Mouse (Mus musculus): ENCODE results near the gene Stat6.

The Stat6 gene

GRCm38 (mm10) chr10:127615034-127615374 lies 27.8 kb upstream of the Stat6 start:
- no peak for DNase-seq (ENCODE audit: low read depth, low spot score)

DNA sequence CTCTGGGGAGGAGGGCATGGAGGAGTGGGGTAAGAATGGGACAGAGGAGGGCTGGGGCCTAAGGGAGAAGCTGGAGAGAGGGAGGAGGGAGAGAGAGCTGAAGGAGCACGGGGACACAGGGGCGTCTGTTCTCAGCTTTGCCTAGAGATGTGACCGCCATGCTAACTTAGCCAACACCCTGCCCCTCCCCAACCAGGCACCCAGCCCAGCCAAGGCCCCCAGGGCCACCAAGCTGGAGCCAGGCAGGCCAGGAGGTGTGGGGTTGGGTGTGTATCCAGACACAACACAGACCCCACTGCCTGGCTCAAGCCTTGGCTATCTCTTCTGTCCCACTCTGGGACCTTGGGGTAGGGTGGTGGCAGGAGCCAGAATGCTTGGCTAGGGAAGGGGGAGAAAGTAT lies 27.2 kb upstream of the Stat6 start:
- DNase-seq (ENCODE audit: low read depth, low spot score) = no peak

- DNase-seq (ENCODE audit: low read depth, low spot score) = peak; percentile 55
Observed at GRCm38 (mm10) chr10:127616261-127616679, 26.5 kb upstream of the Stat6 start.

DNA sequence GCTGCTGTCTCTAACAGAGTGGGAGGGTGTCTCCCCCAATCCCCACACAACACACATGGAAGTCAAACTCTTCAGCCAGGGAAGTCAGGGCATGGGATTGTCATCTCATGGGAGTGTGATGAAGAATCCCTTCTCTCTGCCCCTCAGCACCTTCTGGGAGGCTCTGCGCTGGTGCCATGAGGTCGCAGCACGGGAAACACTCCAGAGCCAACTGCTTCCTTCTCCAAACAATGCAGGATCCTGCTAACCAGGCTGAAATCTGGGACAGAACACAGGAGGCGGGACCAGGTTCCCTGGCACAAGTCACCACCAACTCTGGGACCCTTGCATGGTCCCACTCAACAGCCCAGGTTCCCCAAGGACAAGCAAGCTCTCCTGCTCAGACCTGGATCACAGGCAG lies 25.5 kb upstream of the Stat6 start:
- no peak for DNase-seq (ENCODE audit: low read depth, low spot score)

- no peak for DNase-seq (ENCODE audit: low read depth, low spot score)
Observed at GRCm38 (mm10) chr10:127618173-127618572, 24.6 kb upstream of the Stat6 start.

DNA sequence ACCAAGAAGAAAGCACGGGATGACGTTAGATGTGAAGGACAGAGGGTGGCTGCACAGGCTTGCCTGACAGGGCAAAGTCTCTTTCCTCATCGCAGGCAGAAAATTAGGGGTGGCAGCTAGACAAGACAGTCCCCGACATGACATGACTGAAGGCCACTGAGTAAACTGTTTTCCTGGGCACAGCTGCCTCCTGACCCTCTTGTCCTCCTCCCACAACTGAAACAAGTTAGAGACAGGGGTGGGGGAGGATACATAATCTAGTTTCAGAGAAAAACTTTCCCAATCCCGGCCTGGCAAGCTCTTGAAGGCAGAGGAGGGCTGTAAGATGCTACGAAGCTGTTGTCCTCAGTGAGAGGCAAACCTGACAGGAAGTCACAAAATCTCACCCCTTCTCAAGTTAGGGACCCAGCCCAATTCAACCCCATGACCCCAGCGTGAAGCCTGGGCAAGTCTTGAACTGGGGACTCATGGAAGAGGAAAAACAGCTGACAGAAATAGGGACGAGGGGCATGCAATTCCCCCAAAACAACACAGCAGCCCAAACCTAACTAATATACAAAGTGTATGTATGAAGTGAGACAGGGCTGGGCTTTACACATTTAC lies 23.6 kb upstream of the Stat6 start:
- no peak for DNase-seq (ENCODE audit: low read depth, low spot score)

DNA sequence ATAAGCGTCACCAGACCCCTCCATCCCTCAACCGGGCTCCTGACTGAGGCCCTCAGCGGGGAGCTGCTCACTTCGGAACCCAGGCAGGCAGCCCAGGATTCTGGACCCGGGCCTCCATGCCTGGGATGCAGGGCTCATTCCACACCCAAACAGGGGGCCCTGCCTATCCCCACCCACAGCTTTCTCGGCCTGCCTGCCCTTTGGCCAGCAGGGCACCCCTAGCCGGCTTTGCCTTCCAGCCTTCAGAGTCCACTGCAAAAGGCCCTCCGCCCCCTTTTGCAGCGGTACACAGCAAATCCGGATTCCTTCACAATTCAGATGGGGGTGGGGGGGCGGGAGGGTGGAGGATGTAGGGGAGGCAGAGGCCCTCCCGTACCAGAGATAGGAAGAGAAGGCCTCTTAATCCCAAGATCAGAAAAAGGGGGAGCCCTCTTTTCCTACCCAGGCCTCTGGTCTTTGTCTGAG lies 22.8 kb upstream of the Stat6 start:
- no peak for DNase-seq (ENCODE audit: low read depth, low spot score)

DNA sequence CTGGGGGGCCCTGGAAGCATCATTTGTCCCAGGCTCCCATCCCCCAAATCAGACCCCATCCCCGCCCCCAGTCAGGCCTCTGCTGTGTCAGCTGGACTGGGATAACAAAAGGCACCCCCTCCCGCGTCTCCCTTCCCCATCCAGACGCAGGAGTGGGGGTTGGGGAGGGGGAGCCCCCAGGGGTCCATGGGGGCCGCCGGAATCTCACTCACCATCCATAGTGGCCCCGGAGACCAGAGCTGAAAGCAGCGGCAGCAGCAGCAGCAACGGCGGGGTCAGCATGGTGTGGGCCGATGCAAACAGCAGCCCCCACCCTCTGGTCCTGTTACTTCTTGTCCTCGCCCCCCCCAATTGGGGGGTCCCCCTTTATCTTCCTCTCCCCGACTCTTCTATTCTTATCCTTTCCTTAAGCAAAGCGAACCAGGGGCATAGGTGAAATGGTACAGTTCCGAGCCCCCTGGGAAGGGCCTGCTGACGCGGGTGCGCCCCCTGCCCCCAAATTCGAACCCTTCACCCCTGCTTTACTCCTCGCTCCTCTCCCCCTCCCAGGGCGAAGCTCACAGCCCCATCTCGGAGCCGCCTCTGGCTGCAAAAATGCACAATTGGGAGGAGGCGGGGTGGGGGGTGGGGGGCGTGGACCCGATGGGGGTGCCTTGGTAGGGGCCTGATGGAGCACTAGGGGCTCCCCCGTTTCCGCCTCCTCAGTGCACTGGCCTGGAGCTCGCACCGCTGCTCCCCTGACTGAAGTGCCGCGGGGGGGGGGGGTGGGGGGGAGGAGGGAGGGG lies 22.2 kb upstream of the Stat6 start, which contains the start of gene Lrp1:
Gene Lrp1, minus strand, starts transcription at position 743 of the 785 bp plus-strand sequence.
- DNase-seq (ENCODE audit: low read depth, low spot score) = peak; percentile 75

DNA sequence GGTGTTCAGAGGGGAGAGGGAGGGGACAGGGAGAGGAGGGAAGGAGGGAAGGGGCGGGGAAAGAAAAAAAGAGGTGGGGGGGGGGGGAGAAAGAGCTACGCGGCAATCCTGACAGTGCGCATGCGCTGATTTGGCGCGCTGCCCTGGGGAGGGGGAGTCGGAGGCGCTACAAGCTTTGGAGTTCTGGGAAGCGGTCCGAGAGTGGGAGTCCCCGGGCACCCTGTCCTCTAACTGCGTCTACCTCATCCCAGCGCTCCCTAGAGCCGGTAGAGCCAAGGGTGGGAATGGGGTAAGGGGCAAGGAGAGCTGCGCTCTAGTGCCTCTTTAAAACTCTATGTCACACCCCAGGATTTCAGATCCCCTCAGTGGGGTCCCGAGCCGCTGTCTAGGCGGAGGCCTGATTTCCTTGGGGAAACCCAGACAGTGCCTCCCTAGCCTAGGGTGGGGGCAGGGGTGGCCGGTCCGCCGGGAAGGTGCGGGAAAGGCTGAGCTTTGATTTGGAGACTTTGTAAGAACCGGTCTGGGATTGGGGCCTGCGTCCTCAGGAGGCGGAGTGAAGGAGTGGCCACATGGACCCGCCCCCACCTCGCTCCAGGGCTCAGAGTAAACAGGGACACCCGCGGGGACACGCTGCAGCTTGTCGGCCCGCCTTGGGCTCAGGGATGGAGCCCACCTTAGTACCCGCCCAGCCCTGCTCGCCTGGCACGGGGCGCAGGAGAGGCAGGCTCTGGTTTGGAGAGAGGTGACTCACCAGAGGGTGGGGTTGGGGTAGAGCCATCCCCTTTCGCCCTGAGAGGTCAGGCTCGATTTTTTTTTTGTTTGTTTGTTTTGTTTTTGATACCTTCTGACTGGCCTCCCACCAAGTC lies 21.4 kb upstream of the Stat6 start:
- peak; percentile 92 for DNase-seq (ENCODE audit: low read depth, low spot score)

DNA sequence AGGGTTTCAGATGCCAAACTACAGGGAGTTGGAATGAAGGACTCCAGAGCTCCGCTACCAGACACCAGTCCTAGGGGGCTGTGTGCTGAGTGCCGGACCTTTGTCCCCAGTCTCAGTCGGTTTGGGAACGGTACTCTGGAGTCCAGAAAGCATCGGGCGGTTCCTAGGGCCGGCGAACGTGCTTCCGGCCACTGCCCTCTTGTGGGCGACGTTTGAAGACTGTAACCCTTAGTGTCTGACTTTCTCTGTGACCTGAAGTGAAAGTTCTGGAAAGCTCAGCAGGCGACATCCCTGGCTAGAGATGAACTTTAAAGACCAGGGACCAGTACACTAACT lies 20.8 kb upstream of the Stat6 start:
- DNase-seq (ENCODE audit: low read depth, low spot score) = no peak

DNA sequence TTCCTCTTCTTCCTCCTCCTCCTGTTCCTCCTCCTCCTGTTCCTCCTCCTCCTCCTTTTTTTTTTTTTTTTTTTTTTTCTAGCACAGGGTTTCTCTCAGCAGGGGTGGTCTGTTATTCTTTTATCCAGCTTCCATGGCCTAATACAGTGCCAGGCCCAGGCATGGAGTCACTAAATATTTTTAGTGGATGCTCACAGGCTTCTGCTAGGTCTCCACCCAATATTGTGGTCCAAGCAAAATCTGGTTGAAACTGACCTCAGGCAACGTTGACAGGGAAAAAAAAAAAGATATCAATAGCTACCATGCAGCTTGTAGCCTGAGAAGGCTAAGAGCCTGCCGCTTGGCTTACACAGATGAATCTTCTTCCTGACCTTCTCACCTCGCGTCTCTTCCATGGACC lies 20.1 kb upstream of the Stat6 start:
- no peak for DNase-seq (ENCODE audit: low read depth, low spot score)

DNA sequence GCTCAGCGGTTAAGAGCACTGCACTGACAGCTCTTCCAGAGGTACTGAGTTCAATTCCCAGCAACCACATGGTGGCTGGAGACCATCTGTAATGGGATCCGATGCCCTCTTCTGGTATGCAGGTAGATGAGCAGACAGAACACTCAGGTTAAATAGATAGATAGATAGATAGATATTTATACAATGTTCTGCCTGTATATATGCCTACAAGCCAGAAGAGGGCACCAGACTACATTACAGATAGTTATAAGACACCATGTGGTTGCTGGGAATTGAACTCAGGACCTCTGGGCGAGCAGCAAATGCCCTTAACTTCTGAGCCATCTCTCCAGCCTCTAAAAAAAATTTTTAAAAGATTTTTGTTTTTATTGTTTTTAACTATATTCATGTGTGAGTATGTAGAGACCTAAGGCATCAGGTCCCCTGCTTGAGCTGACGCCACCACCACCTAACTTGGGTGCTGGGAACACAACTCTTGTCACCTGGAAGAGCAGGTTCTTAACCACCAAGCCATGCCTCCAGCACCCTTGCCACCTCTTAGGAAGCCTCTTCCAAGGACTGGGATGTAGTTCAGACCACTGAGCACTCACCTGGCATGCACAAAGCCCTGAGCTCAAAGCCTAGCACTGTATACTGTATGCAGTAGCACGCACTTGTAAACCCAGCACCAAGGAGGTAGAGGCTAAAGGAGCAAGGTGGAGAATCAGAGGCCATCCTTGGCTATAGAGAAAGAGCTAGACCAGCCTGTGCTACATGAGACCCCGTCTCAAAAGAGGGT lies 19.2 kb upstream of the Stat6 start:
- DNase-seq (ENCODE audit: low read depth, low spot score) = no peak

- no peak for DNase-seq (ENCODE audit: low read depth, low spot score)
Observed at GRCm38 (mm10) chr10:127626433-127626832, 16.4 kb upstream of the Stat6 start.

DNA sequence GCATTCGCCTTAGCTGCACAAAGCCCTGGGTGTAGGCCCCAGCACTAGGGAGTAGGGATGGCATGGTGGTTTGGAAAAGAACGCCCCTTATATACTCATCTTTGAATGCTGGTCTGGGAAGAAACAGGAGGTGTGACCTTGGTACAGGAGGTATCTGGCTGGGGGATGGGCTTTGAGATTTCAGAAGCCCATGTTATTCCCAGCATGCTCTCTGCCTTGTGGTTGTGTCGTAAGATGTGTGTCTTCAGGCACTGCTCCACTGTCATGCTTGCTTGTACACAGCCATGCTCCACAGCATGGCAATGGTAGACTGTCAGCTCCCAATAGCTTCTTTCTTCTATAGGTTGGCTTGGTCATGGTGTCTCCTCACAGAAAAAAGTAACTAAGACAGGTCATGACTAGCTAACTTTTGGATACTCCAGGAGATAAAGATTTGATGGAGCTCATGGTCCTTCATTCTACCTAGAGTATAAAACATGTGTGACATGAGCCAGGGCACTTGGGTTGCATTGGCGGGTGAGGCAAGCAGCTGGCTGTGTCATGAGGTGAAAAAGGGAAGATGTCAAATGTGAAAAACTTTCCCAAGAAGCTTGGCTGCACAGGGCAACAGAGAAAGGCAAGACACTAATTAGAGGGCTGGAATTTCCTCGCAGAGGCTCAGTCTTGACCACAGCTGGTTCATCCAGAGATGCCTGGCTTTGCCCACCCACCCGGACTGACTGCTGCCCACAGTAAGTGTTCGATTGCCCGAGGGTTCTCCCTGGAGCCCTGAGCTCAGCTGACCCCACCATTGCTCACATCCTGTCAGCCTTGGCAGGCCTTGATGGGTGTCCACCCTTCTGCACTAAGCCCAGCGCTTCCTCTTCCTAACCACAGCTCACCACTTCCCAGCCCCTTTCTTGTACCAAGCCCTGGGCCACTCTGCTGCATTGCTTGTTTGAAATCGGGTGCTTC lies 11.2 kb upstream of the Stat6 start:
- DNase-seq (ENCODE audit: low read depth, low spot score) = no peak

- no peak for DNase-seq (ENCODE audit: low read depth, low spot score)
Observed at GRCm38 (mm10) chr10:127632668-127633271, 10.0 kb upstream of the Stat6 start.

- DNase-seq (ENCODE audit: low read depth, low spot score) = no peak
Observed at GRCm38 (mm10) chr10:127640421-127640820, 2.4 kb upstream of the Stat6 start.

DNA sequence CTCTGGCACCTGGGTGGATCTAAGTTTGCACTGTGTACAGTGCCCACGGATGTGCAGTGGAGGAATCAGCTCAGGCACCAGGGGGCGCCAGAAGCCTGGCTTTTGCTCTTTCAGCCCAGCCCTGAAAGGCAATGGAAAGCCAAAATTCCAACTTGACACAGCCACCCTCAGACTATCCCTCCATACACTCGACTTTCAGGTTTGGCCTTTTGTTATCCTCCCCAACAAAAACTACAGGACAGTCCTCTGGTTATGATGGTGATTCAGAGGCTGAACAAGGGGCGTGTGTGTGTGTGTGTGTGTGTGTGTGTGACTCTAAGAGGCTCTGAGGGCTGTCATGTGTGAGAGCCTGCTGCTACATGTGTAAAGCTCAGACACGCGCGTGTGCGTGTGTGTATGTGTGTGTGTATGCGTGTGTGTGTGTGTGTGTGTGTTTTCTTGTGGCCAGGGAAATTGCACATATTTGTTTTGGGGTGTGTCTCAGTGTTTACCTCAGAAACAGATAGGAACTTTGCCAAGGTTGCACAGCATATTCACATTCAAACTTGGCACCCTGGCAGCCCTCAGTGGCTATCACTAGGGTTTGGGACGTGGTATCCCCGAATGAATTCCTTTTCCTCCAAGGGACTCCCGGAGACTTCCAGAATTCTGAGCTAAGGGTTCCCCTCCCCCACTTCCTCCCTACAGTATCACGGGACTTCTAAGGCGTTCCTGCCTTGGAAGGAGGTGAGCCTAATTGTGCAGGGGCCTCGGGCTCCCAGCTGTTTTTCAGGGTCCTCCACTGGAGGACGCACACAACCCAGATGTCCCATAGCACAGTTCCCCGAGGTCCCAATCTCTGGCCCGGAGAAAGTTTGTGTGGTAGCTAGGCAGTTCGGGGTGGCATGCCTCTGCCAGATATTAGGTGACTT lies 670 bp upstream of the Stat6 start:
- DNase-seq (ENCODE audit: low read depth, low spot score) = peak; percentile 83

- no peak for DNase-seq (ENCODE audit: low read depth, low spot score)
Observed at GRCm38 (mm10) chr10:127643553-127644238, 910 bp downstream of the Stat6 start.
